Mouse (Mus musculus): Measurements from ENCODE around the gene Slc25a35. TPM values are rescaled to one million over a fixed set of nuclear protein-coding genes. Genes with fewer than 3 reads are reported as not detected.

Slc25a35 gene
- polyA plus RNA-seq, 1 experiment, result 5.7 TPM

DNA sequence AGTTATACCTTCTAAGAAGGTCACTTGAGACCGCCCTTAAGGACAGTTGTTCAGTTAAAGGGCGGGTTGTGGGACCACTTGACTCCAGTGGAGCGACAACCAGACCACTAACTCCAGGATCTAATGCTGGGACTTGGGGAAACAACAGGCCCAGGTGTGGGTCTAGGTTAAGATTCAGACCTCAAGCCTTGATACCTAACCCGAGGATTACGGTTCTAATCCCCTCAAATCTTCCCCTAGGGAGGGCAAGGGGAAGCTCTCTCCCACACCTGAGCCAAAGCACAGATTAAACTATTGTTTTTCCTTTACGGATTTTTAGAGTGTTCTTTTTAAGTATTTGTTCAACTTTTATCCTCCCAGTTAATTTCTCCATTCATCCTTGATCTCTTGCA lies 6.1 kb downstream of the Slc25a35 start:
- TF ChIP-seq CTCF (IDR thresholded peaks at IDR 0.05; ENCODE audit: borderline replicate concordance, insufficient read depth, low read length) (no peak), POLR2A (IDR thresholded peaks at IDR 0.05; ENCODE audit: low read depth, low read length) (no peak)
- H3K4me3 ChIP-seq (ENCODE audit: insufficient read depth, low read length), result peak overlapping the region; percentile 31
- H3K27ac ChIP-seq (ENCODE audit: insufficient read depth, low read length), result no peak overlapping the region
- H3K4me1 ChIP-seq (ENCODE audit: control insufficient read depth, insufficient read depth, low read length), result 0 out of 2 replicates have a peak, but pooled peaks cover 2% of the 10 kb centered on the region

DNA sequence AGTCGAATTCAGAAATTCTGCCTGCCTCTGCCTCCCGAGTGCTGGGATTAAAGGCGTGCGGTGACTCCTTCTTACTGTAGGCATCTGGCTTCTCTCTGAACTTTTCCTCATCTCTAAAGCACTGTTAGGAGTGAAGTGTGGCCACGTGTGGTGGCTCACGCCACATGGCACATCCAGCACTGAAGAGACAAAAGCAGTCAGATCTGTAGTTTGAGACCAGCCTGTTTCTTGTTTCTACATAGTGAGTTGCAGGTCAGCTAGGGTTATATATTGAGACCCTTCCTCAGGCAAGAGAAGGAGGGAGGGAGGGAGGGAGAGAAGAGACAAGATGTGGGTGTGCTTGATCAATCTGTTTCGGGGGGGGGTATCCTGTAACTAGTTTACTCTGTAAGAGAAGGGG lies 7.2 kb downstream of the Slc25a35 start, which contains the start of gene Rangrf:
Gene Rangrf, minus strand, starts transcription at position 101 of the 400 bp plus-strand sequence.
- 0 out of 2 replicates have a peak, but pooled peaks cover 2% of the 10 kb centered on the region for H3K4me1 ChIP-seq (ENCODE audit: control insufficient read depth, insufficient read depth, low read length)
- no peak for TF ChIP-seq CTCF (IDR thresholded peaks at IDR 0.05; ENCODE audit: borderline replicate concordance, insufficient read depth, low read length)
- no peak for TF ChIP-seq POLR2A (IDR thresholded peaks at IDR 0.05; ENCODE audit: low read depth, low read length)
- H3K27ac ChIP-seq (ENCODE audit: insufficient read depth, low read length), result no peak within 1 kb of the TSS
- peak within 1 kb of the TSS; percentile 31; the same call in 1 of the 2 replicates for H3K4me3 ChIP-seq (ENCODE audit: insufficient read depth, low read length)

DNA sequence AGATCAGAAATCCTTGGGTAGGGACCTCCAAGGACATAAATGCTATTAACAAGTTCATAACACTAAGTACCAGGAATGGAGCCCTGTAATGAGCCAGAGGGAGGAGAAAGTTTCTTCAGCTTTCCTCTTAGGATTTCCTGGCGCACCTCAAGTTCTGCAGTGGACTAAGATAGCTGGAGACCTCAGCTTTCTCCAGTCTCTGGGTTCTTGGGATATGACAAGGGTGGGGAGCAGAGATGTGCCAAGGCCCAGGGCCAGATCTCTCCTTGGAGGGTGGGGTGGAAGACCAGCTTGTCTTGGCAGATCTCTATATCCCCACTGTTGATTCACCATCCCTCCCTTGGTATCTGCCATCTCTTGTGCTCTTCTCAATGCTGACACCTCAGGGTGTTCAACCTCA lies 7.7 kb downstream of the Slc25a35 start:
- no peak overlapping the region for H3K27ac ChIP-seq (ENCODE audit: insufficient read depth, low read length)
- TF ChIP-seq CTCF (IDR thresholded peaks at IDR 0.05; ENCODE audit: borderline replicate concordance, insufficient read depth, low read length) (no peak), POLR2A (IDR thresholded peaks at IDR 0.05; ENCODE audit: low read depth, low read length) (no peak)
- 0 out of 2 replicates have a peak, but pooled peaks cover 2% of the 10 kb centered on the region for H3K4me1 ChIP-seq (ENCODE audit: control insufficient read depth, insufficient read depth, low read length)
- H3K4me3 ChIP-seq (ENCODE audit: insufficient read depth, low read length), result no peak overlapping the region

DNA sequence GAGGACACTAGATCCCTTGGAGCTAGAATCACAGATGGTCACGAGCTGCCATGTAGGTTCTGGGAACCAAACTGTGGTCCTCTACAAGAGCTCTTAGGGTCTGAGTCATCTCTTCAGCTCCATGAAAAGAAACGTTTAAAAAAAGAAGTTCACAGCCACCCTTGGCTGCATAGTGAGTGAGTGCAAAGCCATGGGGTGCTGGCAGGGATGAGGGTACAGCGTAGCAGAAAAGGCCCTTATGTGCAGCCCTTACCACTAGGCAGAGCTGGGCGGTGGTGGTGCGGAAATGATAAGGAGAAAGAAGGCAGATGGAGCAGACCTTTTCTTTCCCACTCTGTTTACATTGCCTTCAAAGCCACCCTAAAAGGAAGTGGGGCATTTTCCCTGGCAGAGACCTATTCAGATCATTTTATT lies 11.4 kb downstream of the Slc25a35 start:
- no peak overlapping the region for H3K27ac ChIP-seq (ENCODE audit: insufficient read depth, low read length)
- TF ChIP-seq CTCF (IDR thresholded peaks at IDR 0.05; ENCODE audit: borderline replicate concordance, insufficient read depth, low read length) (no peak), POLR2A (IDR thresholded peaks at IDR 0.05; ENCODE audit: low read depth, low read length) (no peak)
- no peak overlapping the region for H3K4me3 ChIP-seq (ENCODE audit: insufficient read depth, low read length)
- no peaks in the 10 kb centered on the region for H3K4me1 ChIP-seq (ENCODE audit: control insufficient read depth, insufficient read depth, low read length)

DNA sequence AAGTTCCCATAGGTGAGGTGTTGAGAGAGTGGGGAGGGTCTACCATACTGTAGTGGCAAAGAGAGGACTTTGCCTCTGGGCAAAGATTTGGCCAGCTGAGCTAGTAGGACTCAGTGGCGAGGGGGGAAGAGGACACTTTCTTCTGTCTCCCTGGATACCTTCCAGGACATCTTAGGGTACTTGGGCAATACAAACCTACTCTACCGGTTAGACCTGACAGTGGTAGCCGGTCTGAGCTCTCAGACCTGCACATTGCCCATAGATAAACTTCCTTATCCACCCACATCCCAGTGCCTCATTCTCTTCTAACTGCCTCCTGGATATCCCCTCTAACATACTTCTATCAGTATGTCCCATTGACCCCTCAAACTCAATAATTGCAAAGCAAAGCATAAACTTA lies 13.0 kb downstream of the Slc25a35 start:
- no peak overlapping the region for H3K27ac ChIP-seq (ENCODE audit: insufficient read depth, low read length)
- H3K4me3 ChIP-seq (ENCODE audit: insufficient read depth, low read length), result no peak overlapping the region
- no peak for TF ChIP-seq CTCF (IDR thresholded peaks at IDR 0.05; ENCODE audit: borderline replicate concordance, insufficient read depth, low read length)
- TF ChIP-seq POLR2A (IDR thresholded peaks at IDR 0.05; ENCODE audit: low read depth, low read length), result no peak
- H3K4me1 ChIP-seq (ENCODE audit: control insufficient read depth, insufficient read depth, low read length), result no peaks in the 10 kb centered on the region

DNA sequence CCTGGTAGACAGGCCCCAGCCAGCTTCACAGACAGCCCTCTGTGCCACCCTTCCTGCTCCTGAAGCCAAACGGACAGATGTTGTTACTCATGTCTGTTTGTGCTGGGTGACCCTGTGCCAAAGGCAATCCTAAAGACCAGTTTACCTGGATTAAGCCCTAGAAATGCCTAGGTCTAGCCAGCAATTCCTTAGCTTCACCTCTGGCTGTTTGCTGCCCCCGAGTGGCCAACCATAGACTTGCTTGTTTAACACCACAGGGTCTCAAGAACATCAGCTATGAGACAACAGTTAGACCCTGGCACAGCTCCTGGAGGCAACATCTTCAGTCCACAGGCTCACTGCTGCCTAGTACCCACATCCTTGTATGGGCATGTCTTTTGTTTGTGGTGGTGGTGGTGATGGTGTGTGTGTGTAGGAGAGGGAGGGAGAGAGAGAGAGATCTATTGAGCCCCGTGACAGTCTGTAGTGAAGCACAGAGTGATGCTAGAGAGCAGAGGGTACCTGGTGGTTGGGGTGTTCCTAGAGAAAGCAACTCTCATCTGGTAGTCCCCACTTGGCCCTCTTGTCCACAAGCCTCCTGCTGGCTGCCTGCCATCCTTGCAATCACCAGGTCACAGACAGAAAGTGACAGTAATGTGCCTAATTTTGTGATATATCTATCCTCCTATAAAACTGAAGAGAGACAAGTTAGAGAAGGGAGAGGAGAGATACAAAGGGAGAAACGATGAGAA lies 14.9 kb downstream of the Slc25a35 start:
- H3K27ac ChIP-seq (ENCODE audit: insufficient read depth, low read length), result no peak overlapping the region
- H3K4me1 ChIP-seq (ENCODE audit: control insufficient read depth, insufficient read depth, low read length), result no peaks in the 10 kb centered on the region
- no peak for TF ChIP-seq POLR2A (IDR thresholded peaks at IDR 0.05; ENCODE audit: low read depth, low read length)
- TF ChIP-seq CTCF (IDR thresholded peaks at IDR 0.05; ENCODE audit: borderline replicate concordance, insufficient read depth, low read length), result peak; percentile 56; the same call in 1 of the 2 replicates
- H3K4me3 ChIP-seq (ENCODE audit: insufficient read depth, low read length), result no peak overlapping the region

DNA sequence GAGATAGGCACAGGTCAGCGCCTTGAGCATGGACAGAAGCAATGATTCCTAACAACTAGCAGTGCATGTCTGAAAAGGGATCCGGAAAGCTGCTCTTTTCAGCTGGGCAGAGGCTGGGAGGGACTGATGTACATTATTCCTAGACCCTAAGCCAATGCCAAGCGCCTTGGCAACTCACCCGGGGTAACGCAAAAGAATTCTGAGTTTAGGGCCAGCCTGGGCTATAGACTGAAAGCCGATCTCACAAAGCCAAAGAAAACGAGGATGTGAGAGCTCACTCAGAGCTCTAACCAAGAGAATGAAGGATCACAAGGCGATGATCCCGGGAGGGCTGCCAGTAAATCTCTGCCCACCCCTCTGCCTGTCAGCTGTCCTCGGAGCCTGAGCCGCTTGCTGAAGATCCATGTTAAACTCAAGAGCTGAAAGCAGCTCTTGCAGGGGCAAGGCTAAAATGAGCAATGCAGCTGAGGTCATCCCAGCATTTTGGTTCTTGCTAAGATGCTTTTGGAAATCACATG lies 19.5 kb downstream of the Slc25a35 start:
- H3K27ac ChIP-seq (ENCODE audit: insufficient read depth, low read length), result no peak overlapping the region
- no peak overlapping the region for H3K4me3 ChIP-seq (ENCODE audit: insufficient read depth, low read length)
- no peak for TF ChIP-seq CTCF (IDR thresholded peaks at IDR 0.05; ENCODE audit: borderline replicate concordance, insufficient read depth, low read length)
- H3K4me1 ChIP-seq (ENCODE audit: control insufficient read depth, insufficient read depth, low read length), result no peaks in the 10 kb centered on the region

DNA sequence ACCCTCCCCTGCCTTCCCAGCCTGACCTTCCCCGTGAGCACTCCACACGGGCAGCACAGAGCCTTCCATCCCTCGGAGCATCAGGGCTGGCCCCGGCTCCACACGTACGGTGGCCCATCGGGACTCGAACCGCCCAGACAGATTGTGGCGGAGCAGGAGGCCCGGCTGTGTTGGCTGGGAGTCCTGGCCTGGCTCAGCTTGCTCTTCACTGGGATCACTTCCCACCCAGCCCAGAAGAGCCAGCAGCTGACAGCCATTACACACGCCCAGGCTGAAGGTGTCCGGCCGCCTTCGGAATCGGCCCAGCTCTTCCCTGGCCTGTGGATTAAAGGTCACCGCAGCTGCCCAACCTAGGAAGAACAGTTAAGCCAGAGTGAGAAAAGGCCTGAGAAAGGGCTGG lies 20.4 kb downstream of the Slc25a35 start:
- TF ChIP-seq POLR2A (IDR thresholded peaks at IDR 0.05; ENCODE audit: low read depth, low read length) (no peak), CTCF (IDR thresholded peaks at IDR 0.05; ENCODE audit: borderline replicate concordance, insufficient read depth, low read length) (no peak)
- no peak overlapping the region for H3K4me3 ChIP-seq (ENCODE audit: insufficient read depth, low read length)
- H3K27ac ChIP-seq (ENCODE audit: insufficient read depth, low read length), result no peak overlapping the region
- H3K4me1 ChIP-seq (ENCODE audit: control insufficient read depth, insufficient read depth, low read length), result no peaks in the 10 kb centered on the region

DNA sequence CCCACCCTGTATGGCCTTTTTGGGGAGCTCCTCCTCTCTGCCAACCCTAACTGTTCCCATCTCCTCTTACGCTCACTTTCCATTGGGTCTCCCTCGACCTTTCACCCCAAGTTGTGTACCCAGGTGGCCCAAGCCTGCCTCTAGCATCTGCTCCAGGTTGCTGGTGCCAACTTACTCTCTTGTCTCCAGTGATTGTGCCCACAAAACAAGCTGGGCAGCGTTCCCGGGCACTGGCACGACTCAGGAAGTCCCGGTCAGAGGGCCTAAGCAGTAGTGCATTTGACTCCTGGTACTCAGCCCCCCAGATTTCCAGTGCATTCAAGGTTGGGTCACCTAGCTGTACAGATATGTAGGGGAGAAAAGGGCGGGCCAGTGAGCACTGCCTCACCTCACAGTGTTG lies 25.2 kb downstream of the Slc25a35 start:
- Histone ChIP-seq H3K4me1 (ENCODE audit: control insufficient read depth, insufficient read depth, low read length) (no peaks in the 10 kb centered on the region), H3K27ac (ENCODE audit: insufficient read depth, low read length) (no peak overlapping the region), H3K4me3 (ENCODE audit: insufficient read depth, low read length) (no peak overlapping the region)
- TF ChIP-seq POLR2A (IDR thresholded peaks at IDR 0.05; ENCODE audit: low read depth, low read length) (no peak), CTCF (IDR thresholded peaks at IDR 0.05; ENCODE audit: borderline replicate concordance, insufficient read depth, low read length) (no peak)

DNA sequence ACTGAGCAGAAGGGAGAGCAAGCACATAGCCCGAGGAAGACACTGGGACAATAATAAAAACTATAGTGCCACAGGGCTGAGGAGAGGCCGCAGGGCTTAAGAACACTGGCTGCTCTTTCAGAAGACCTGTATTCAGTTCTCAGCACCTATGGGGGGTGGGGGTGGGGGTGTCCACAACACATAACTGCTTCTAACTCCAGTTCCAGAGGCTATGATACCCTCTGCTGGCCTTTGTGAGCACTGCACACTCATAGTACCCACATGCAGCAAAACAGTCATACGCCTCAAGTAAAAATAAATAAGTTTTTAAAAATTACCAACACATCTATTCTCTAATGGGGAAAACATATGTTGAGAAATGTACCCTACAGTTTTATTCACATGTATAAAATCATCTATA lies 26.4 kb downstream of the Slc25a35 start:
- TF ChIP-seq CTCF (IDR thresholded peaks at IDR 0.05; ENCODE audit: borderline replicate concordance, insufficient read depth, low read length) (no peak), POLR2A (IDR thresholded peaks at IDR 0.05; ENCODE audit: low read depth, low read length) (no peak)
- no peaks in the 10 kb centered on the region for H3K4me1 ChIP-seq (ENCODE audit: control insufficient read depth, insufficient read depth, low read length)
- no peak overlapping the region for H3K4me3 ChIP-seq (ENCODE audit: insufficient read depth, low read length)
- H3K27ac ChIP-seq (ENCODE audit: insufficient read depth, low read length), result no peak overlapping the region
